23 mouse cellular contexts compared by ENCODE assay signal in genomic region chr3:107627641-107628040, GRCm38 (mm10). TPM values are rescaled to one million over a fixed set of nuclear protein-coding genes. Genes with fewer than 3 reads are reported as not detected.
DNase-seq lines count a peak whose midpoint lies in the region; ATAC-seq and TF ChIP-seq lines count a peak whose summit lies in the region.
"Had no signal": no experiment of that assay in that cellular context is flagged by ENCODE, and none has a peak within 500 bp of the region (broad histone marks: within the 10 kb centered on the region; RNA-seq: fewer than 3 reads in every experiment).

No protein-coding gene starts in this region.

- ATAC-seq in megakaryocyte, adult 5-6 weeks (ENCODE audit: poor library complexity, severe bottlenecking), result no peak
- peak; percentile 23 for ATAC-seq in Patski
- ATAC-seq: CD4-positive, CD25-positive, alpha-beta regulatory T cell, adult 4 months; forebrain, embryonic 13.5 days had no signal

- peaks cover 70% of the 10 kb centered on the region for H3K36me3 ChIP-seq in megakaryocyte, embryonic 14.5 days (replicated peaks; ENCODE audit: low read length)

- H3K9me3 ChIP-seq in megakaryocyte, embryonic 14.5 days, result no peaks in the 10 kb centered on the region
- H3K9me3 ChIP-seq: embryonic facial prominence, embryonic 13.5 days; forebrain, embryonic 13.5 days; G1E; heart, embryonic 12.5 days; hindbrain, embryonic 15.5 days had no signal

- no peak for TF ChIP-seq CTCF in Patski (IDR thresholded peaks at IDR 0.05)

- in situ Hi-C loops in Patski (cut with MboI; ENCODE audit: low pct_unique_long_range_greater_than_20kb), result no loop called here

- DNase-seq in kidney, adult 11 months, result peak; percentile 25
- no peak for DNase-seq in kidney, adult 9 months
- peak; percentile 47 for DNase-seq in Patski (ENCODE audit: low read depth, low spot score)
- DNase-seq in gastrocnemius, postnatal 25 days, result no peak
- DNase-seq: adrenal gland, adult 2 months; adrenal gland, postnatal 25 days; B cell, adult 2 months; cerebellum, adult 9-11 months; cerebellum, postnatal 36 days; gastrocnemius, adult 2 months; gastrocnemius, postnatal 36 days; heart, adult 18-20 months; heart, postnatal 36 days had no signal

- POLR2A ChIA-PET in Patski (lab: Charles Lee), result no interaction called here

- no peaks in the 10 kb centered on the region for H3K27me3 ChIP-seq in megakaryocyte, embryonic 14.5 days (replicated peaks)
- no peaks in the 10 kb centered on the region for H3K27me3 ChIP-seq in Patski
- H3K27me3 ChIP-seq: embryonic facial prominence, embryonic 13.5 days; forebrain, embryonic 13.5 days; heart, embryonic 12.5 days; hindbrain, embryonic 15.5 days had no signal

- CTCF ChIA-PET in Patski (lab: Charles Lee), result interaction anchor here (1.0 to 7.0 kb wide), 4 partner anchors 8 to 60 kb away, joined by 3 to 52 read pairs (median 3); no protein-coding TSS in a partner anchor

- peak overlapping the region; percentile 43 for H3K4me3 ChIP-seq in megakaryocyte, embryonic 14.5 days (replicated peaks)
- H3K4me3 ChIP-seq: embryonic facial prominence, embryonic 13.5 days; forebrain, embryonic 13.5 days; gastrocnemius, adult 2 months; heart, embryonic 12.5 days; hindbrain, embryonic 15.5 days had no signal

- H3K4me1 ChIP-seq in megakaryocyte, embryonic 14.5 days, result peaks cover 35% of the 10 kb centered on the region

RNA-seq across cellular contexts. Expression of gene Gm10961, which starts 3.5 kb away (rescaled TPM):
- not detected in 2 replicates for polyA plus RNA-seq in megakaryocyte, embryonic 14.5 days (2012; ENCODE audit: insufficient read depth, low replicate concordance)
- not detected in 2 replicates for total RNA-seq in megakaryocyte, adult 5-6 weeks (2015)
- not detected in 2 replicates for total RNA-seq in megakaryocyte, adult 5-6 weeks (2017)
- not detected for polyA plus RNA-seq in Patski (2021)
- total RNA-seq in gastrocnemius, postnatal 25 days (2021), result not detected
- total RNA-seq: adrenal gland, adult 2 months; adrenal gland, postnatal 25 days; G1E; gastrocnemius, adult 2 months; gastrocnemius, postnatal 36 days; heart, adult 18-20 months; heart, postnatal 36 days had no signal
- polyA plus RNA-seq: adrenal gland, adult 2 months; CD4-positive, CD25-positive, alpha-beta regulatory T cell, adult 4 months; embryonic facial prominence, embryonic 13.5 days; forebrain, embryonic 13.5 days; G1E; heart, embryonic 12.5 days; heart, embryonic 16.5 days; hindbrain, embryonic 11.5 days; hindbrain, embryonic 15.5 days had no signal

RNA-seq across cellular contexts. Expression of gene Strip1, which starts 3.9 kb away (rescaled TPM):
- polyA plus RNA-seq in megakaryocyte, embryonic 14.5 days (2012; ENCODE audit: insufficient read depth, low replicate concordance), result 5.7 and 13.3 TPM in 2 replicates
- 19.4 and 20.5 TPM in 2 replicates for total RNA-seq in megakaryocyte, adult 5-6 weeks (2015)
- 17.0 and 19.2 TPM in 2 replicates for total RNA-seq in megakaryocyte, adult 5-6 weeks (2017)
- 84.5 TPM for polyA plus RNA-seq in Patski (2021)
- total RNA-seq in gastrocnemius, postnatal 25 days (2021), result 10 to 100 TPM; 15.4 to 16.3 TPM

RNA-seq across cellular contexts. Expression of gene Alx3, which starts 32.8 kb away (rescaled TPM):
- polyA plus RNA-seq in megakaryocyte, embryonic 14.5 days (2012; ENCODE audit: insufficient read depth, low replicate concordance), result not detected in 2 replicates
- not detected in 2 replicates for total RNA-seq in megakaryocyte, adult 5-6 weeks (2015)
- not detected in 2 replicates for total RNA-seq in megakaryocyte, adult 5-6 weeks (2017)
- 0.10 TPM for polyA plus RNA-seq in Patski (2021)
- total RNA-seq in gastrocnemius, postnatal 25 days (2021), result not detected
- total RNA-seq: adrenal gland, adult 2 months; adrenal gland, postnatal 25 days; gastrocnemius, adult 2 months; gastrocnemius, postnatal 36 days; heart, adult 18-20 months; heart, postnatal 36 days had no signal
- polyA plus RNA-seq: adrenal gland, adult 2 months; CD4-positive, CD25-positive, alpha-beta regulatory T cell, adult 4 months; G1E had no signal

Comparison
In these comparisons a context has a peak if more than half of its experiments do, and no peak if none do; other contexts are left out.
1. DNase-seq: peak in kidney, adult 11 months (single experiment) and Patski (single experiment); none in kidney, adult 9 months (single experiment) and gastrocnemius, postnatal 25 days (single experiment).